Mouse (Mus musculus): Measurements from ENCODE around the gene Izumo4. TPM values are rescaled to one million over a fixed set of nuclear protein-coding genes. Genes with fewer than 3 reads are reported as not detected.
A peak's percentile ranks its signal among the peaks of the same experiment; 100 is the strongest.

Gene Izumo4
- polyA plus RNA-seq (2012; ENCODE audit: insufficient read depth, insufficient read length, missing spikeins): 2.5 and 5.0 TPM in 2 replicates

DNA sequence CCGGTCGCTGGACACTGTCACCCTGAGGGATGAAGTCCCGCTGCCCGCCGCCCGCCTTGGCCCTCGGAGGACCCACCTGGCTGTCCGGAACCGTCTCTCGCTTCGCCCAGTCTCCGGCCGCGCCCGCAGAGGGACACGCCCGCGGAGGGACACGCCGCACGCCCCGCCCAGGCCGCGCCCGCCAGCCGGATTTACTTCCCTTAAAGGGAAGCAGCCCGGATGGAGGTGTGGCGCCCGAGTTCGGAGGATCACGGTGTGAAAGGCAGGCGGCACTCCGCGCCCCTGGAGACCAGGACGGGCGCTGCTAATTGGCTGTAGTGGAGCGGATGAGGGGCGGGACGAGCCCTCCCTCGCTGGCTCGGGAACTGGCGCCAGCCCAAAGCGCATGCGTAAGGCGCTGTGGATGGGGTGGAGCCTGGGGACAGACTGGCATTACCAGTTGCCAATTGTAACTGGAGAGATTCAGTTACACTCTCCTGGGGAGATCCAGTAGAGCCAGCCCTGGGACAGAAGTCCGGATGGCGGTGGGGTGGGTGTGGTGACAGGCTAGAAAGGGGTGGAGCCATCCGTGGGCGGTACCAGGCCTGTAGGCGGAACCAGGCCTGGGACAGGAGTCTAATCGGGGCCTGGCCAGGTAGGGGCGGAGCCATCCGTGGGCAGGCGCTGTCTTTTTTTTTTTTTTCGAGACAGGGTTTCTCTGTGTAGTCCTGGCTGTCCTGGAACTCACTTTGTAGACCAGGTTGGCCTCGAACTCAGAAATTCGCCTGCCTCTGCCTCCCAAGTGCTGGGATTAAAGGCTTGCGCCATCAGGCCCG is at the start of gene Izumo4, which contains the start of gene Mob3a:
Gene Izumo4 (plus strand): TSS at position 464 of the 815 bp plus-strand sequence.
Gene Mob3a (minus strand): TSS at position 257 of the 815 bp plus-strand sequence.
- peaks cover 8% of the 10 kb centered on the region for H3K4me1 ChIP-seq (ENCODE audit: control insufficient read depth, insufficient read depth, insufficient read length, low read length)
- H3K4me3 ChIP-seq (ENCODE audit: insufficient read depth, low read depth, low read length): peak within 1 kb of the TSS; percentile 72
- peak within 1 kb of the TSS; percentile 61 for H3K27ac ChIP-seq (replicated peaks; ENCODE audit: low read depth, low read length)

DNA sequence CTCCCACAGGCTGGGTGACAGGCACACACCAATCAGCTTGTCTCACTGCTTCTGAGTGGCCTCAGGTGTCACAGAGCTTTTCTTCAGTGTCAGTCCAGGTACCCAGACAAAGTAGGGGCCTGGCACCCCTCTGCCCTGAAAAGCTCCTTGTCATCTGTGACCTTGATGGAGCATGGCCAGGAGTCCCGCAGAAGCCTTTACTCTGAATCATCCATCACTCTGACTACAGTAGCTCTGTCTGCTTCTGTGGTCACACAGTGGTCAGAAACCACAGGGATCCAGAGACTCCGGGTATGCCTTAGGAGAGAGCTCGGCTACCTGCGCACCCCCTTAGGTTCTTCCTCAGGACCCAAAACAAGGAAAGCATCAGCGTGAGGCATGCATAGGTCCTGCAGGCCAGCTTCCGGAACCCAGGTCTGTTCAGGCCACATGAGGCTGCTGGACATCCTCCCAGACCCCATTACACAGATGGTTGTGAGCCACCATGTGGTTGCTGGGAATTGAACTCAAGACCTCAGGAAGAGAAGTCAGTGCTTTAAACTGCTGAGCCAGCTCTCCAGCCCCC is 48.7 kb upstream of the Izumo4 start:
- H3K4me1 ChIP-seq (ENCODE audit: control insufficient read depth, insufficient read depth, insufficient read length, low read length): peaks cover 7% of the 10 kb centered on the region
- H3K27ac ChIP-seq (replicated peaks; ENCODE audit: low read depth, low read length): no peak overlapping the region
- H3K4me3 ChIP-seq (ENCODE audit: insufficient read depth, low read depth, low read length): no peak overlapping the region

DNA sequence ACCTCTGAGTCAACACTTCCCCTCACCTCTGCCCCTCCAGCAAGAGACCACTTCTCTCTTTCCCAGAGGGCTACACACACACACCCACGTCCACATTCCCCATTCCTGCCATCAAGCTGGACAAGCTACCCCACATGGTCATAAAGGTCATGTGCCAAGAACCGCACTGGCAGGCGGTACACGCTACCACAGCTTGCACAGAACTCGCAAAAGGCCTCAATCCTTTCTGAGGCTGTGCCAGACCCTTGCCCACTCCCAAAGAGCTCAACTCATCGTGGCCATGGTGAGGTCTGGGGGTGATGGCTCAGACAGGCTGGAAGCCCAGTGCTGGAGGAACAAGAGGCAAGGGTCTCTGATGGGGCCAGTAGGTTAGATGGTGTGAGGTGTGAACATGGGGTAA is 47.1 kb upstream of the Izumo4 start:
- H3K27ac ChIP-seq (replicated peaks; ENCODE audit: low read depth, low read length): no peak overlapping the region
- H3K4me3 ChIP-seq (ENCODE audit: insufficient read depth, low read depth, low read length): no peak overlapping the region
- peaks cover 7% of the 10 kb centered on the region for H3K4me1 ChIP-seq (ENCODE audit: control insufficient read depth, insufficient read depth, insufficient read length, low read length)

DNA sequence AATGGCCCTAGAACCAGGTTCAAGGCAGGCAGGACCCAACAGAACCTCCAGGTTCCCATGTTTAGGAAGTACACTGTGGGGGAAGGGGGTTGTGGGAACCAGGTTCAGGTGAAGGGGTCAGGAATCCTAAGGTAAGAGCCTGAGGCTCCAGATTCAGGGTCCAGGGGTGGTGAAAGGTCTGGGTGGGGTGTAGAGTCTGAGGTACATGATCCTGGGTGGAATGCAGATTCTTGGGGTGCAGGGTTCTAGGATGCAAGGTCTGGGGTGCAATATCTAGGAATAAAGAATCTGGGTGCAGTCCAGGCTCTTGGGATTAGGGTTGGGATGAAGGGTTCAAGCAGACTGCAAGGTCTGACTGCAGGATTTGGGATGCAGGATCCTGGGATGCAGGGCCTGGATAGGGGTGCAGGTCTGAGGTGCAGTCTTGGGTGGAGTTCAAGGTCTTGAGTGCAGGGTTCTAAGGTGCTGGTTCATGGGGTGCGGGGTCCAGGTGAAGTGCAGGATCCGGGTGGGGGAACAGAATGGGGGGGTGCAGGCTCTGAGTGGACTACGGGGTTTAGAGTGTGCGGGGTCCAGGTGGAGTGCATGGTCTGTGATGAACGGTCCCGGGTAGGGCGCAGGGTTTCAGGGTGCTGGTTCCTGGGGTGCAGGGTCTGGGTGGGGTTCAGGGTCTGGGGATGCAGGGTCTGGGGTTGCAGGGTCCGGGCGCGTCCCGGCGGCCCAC is 46.4 kb upstream of the Izumo4 start:
- peaks cover 7% of the 10 kb centered on the region for H3K4me1 ChIP-seq (ENCODE audit: control insufficient read depth, insufficient read depth, insufficient read length, low read length)
- peak overlapping the region; percentile 71 for H3K4me3 ChIP-seq (ENCODE audit: insufficient read depth, low read depth, low read length)
- H3K27ac ChIP-seq (replicated peaks; ENCODE audit: low read depth, low read length): no peak overlapping the region

DNA sequence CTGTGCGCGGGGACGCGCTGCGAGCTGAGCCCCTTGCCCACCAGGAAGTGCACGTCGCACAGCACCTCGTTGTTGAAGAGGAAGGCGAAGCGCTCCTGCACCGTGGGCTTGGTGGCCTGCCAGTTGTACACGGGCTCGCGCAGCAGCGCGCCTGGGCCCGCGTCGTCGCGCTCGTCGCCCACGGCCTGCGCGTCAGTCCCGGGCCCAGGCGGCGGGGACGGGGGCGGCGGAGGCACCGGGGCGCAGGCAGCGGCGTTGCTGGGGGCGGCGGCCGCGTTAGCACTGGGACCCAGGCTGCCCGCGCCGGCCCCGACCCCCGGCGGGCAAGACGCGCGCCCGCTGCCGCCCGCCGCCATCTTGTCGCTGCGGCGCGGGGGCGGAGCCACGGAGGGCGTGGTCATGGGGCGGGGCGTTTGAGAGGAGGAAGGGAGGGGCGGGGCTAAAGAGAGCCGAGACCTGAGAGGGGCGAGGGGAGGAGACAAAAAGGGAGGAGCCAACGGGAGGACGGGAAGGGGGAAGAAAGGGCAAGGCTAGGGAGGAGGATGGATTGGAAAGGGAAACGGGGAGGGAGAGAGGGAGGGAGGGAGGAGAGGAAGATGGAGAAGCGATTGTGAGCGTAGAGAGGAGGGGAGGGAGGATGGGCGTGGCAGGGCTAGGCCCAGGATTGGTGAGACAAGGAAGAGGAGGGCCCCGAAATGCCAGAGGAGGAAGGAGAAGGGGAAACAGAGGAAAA is 45.7 kb upstream of the Izumo4 start:
- Histone ChIP-seq H3K4me3 (ENCODE audit: insufficient read depth, low read depth, low read length) (peak overlapping the region; percentile 71), H3K4me1 (ENCODE audit: control insufficient read depth, insufficient read depth, insufficient read length, low read length) (peaks cover 7% of the 10 kb centered on the region), H3K27ac (replicated peaks; ENCODE audit: low read depth, low read length) (peak overlapping the region; percentile 59)

DNA sequence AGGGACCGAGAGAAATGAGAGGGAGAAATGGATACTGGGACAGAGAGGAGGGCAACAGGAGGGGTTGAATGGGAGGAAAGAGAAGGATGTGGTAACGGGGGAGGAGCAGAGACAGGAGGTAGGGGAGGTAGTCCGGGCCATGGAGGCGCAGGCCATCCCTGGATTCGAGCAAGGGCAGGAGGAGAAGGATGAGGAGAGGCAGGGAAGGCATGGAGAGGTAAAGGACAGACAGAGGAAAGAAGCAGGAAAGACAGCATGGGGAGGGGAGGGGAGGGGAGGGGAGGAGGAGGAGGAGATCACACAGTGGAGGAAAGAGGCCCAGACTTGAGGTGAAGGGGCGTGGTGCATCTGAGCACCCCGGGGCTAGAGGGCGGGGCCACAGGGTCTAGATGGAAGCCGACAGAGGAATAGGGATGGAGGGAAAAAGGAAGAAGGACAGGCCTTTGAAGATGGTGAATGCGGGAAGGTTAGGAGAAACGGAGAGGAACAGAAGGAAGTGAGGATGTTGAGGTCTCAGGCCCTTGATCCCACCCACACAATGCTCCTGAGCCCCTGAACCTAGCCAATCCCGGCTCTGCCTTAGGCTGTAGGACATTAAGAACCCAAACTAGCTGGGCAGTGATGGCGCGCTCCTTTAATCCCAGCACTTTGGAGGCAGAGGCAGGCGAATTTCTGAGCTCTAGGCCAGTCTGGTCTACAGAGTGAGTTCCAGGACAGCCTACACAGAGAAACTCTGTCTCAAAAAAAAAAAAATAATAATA is 44.9 kb upstream of the Izumo4 start, which contains the start of gene Btbd2:
Gene Btbd2 (minus strand): TSS at position 209 of the 761 bp plus-strand sequence.
- Histone ChIP-seq H3K4me3 (ENCODE audit: insufficient read depth, low read depth, low read length) (peak within 1 kb of the TSS; percentile 71), H3K4me1 (ENCODE audit: control insufficient read depth, insufficient read depth, insufficient read length, low read length) (peaks cover 7% of the 10 kb centered on the region)

DNA sequence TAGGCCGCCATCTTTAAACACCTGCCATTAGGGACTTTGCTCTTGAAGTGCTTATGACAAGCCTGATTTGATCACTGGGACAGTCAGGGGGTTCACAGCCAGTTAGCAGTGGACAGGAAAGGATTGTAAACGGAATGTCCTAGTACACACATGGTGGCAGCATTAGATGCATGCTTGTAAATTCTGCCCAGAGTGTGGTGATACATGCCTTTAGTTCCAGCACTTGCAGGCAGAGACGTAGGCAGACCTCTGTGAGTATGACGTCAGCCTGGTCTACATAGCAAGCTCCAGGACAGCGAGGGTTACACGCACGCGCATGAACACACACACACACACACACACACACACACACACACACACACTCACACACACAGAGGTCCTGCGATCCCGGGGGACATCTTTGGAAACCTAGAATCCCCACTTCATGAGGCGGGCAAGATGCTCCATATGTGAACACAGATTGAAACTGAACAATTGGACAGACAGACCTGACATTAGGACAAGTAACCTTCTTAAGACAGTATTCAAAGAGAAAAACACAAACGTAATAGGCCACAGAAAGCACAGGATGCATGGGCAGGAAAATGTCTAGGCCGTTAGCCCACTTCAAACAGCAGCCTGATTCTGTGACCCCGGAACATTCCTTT is 43.7 kb upstream of the Izumo4 start:
- H3K4me3 ChIP-seq (ENCODE audit: insufficient read depth, low read depth, low read length): no peak overlapping the region
- peaks cover 7% of the 10 kb centered on the region for H3K4me1 ChIP-seq (ENCODE audit: control insufficient read depth, insufficient read depth, insufficient read length, low read length)
- H3K27ac ChIP-seq (replicated peaks; ENCODE audit: low read depth, low read length): 0 out of 2 replicates have a peak overlapping the region, but pooled peaks have one; percentile 2

More for the DNA sequence above, 44.9 kb upstream of the Izumo4 start, which contains the start of gene Btbd2:
- H3K27ac ChIP-seq (replicated peaks; ENCODE audit: low read depth, low read length): peak within 1 kb of the TSS; percentile 59

DNA sequence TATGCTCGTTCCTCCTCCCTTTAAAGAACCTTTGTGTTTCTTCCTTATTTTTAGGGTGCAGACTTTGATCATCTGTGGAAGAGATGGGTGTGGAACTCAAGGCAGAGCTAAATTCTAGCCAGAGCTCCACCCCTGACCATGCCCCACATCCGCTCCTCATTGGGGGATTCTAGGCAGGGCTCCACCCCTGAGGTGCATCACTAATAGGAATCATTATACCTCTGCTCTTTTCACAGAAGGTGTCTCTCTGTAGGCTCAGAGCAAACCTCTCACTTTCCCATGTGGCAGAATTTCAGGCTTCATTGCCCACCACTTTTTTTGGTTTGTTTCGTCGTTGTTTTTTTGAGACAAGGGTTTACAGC is 43.2 kb upstream of the Izumo4 start:
- H3K4me1 ChIP-seq (ENCODE audit: control insufficient read depth, insufficient read depth, insufficient read length, low read length): peaks cover 7% of the 10 kb centered on the region
- H3K27ac ChIP-seq (replicated peaks; ENCODE audit: low read depth, low read length): no peak overlapping the region; the same call in 1 of the 2 replicates
- no peak overlapping the region for H3K4me3 ChIP-seq (ENCODE audit: insufficient read depth, low read depth, low read length)

DNA sequence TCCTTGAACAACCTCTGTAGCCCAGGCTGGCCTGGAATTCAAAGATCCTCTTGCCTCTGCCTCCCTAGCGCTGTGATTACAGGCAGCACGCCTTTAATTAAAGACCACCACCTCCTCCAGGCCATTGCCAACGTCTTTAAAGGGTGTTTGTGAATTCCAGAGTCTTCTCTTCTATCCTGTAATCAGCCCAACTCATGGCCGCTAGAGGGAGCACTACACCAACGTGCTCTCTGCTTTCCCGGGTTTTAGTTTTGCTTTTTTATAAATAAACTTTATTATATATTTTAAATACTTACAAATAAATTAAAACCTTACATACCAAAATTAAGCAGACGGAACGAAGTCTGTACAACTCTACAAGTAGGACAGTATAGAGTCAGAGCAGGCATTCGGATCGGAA is 42.8 kb upstream of the Izumo4 start:
- H3K4me3 ChIP-seq (ENCODE audit: insufficient read depth, low read depth, low read length): no peak overlapping the region
- H3K4me1 ChIP-seq (ENCODE audit: control insufficient read depth, insufficient read depth, insufficient read length, low read length): peaks cover 7% of the 10 kb centered on the region
- H3K27ac ChIP-seq (replicated peaks; ENCODE audit: low read depth, low read length): no peak overlapping the region; the same call in 1 of the 2 replicates

DNA sequence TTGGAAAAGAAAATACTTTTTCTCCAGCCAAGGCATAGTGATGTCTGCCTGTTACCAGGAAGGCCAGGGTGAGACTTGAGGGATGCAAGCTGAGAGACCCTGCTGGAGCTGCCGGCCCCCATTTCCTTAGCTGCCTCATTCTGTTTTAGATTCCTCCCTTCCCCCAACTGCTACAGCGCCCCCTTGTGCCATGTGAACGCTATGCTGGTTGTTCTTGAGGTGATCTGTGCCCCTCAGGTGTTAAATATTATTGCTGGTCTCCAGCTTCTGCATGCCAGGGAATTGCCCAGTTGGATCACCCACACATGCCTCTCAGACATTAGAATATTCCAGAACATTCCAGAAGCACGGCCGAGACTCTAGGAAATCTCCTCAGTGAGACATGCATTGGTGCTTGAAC is 40.8 kb upstream of the Izumo4 start:
- Histone ChIP-seq H3K4me1 (ENCODE audit: control insufficient read depth, insufficient read depth, insufficient read length, low read length) (peaks cover 10% of the 10 kb centered on the region), H3K4me3 (ENCODE audit: insufficient read depth, low read depth, low read length) (no peak overlapping the region), H3K27ac (replicated peaks; ENCODE audit: low read depth, low read length) (no peak overlapping the region)

DNA sequence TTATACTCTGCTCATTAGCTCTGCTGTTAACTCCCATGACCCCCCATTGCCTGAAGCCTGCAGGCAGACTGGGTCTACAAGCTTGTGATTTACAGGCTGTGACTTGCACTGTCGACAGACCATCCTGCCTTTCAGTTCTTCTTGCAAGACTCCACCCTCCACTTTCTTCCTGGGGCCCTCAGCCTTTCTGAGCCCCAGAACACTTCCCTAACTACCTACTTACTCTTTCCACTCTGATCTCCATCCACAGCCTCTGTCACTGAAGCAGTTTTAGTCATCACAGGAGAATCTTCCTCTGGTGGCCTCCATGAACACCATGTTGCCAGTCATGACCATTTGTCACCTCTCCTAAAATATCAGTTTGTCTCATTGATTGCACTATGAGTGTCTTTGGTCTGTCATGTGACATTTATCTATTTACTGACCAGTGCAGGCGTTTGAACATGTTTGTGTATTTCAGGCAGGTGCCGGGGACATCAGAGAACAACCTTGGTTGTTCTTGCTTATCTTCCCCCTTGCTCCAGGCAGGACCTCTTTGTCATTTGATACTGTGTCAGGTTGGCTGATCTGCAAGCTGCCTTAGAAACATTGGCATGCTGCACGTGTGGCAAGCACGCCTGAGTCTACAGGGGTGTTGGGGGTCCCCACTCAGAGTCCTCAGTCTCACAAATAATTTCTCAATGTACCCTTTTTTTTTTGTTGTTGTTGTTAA is 38.3 kb upstream of the Izumo4 start:
- peak overlapping the region; percentile 84; the same call in 1 of the 2 replicates for H3K27ac ChIP-seq (replicated peaks; ENCODE audit: low read depth, low read length)
- H3K4me3 ChIP-seq (ENCODE audit: insufficient read depth, low read depth, low read length): no peak overlapping the region
- peaks cover 22% of the 10 kb centered on the region for H3K4me1 ChIP-seq (ENCODE audit: control insufficient read depth, insufficient read depth, insufficient read length, low read length)

DNA sequence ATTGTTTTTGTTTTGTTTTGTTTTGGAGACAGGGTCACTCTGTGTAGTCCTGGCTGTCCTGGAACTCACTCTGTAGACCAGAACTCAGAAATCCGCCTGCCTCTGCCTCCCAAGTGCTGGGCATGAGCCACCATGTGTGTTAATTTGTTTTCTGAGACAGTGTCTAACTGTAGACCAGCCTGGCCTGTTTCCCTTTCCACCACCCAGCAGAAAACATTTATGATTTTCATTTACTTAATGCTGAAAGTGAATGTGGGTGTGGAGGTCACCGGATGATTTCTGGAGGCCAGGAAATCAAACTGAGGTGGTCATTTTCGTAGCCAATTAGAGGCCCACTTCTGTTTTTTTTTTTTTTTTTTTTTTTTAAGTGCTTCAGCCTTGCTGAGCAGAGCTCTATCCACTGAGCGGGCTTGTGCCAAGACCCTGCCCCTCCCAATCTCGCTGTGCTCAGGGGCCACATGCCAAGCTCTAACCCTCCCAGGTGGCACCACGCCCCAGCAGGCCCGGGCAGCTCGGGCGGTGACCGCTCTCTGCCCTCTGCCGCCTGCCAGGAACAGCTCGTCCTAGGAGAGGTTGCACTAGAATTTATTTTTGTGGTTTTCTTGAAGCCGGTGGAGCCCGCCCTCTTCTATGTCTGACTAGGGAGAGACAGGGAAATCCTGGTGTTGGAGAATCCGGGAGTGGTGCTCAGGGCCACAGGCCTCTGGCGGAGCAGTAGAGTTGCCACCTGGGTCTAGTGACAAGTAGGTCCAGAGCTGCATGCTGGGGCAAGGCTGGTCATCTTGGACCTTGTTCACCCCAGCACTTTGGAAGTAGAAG is 37.6 kb upstream of the Izumo4 start:
- peaks cover 29% of the 10 kb centered on the region for H3K4me1 ChIP-seq (ENCODE audit: control insufficient read depth, insufficient read depth, insufficient read length, low read length)
- peak overlapping the region; percentile 21 for H3K4me3 ChIP-seq (ENCODE audit: insufficient read depth, low read depth, low read length)
- peak overlapping the region; percentile 84 for H3K27ac ChIP-seq (replicated peaks; ENCODE audit: low read depth, low read length)

Measured in brown adipose tissue, adult 24 weeks (tissue).